Comparison of ENCODE assay signal across 15 mouse cellular contexts in genomic region chr2:25172629-25173028, GRCm38 (mm10). TPM values are rescaled to one million over a fixed set of nuclear protein-coding genes. Genes with fewer than 3 reads are reported as not detected.
DNase-seq lines count a peak whose midpoint lies in the region; ATAC-seq and TF ChIP-seq lines count a peak whose summit lies in the region.
"Had no signal": no experiment of that assay in that cellular context is flagged by ENCODE, and none has a peak within 500 bp of the region (broad histone marks: within the 10 kb centered on the region; RNA-seq: fewer than 3 reads in every experiment).

No protein-coding gene starts in this region.

- peaks cover 5% of the 10 kb centered on the region; the same call in 1 of the 2 replicates for H3K27me3 ChIP-seq in kidney, embryonic 15.5 days
- H3K27me3 ChIP-seq in G1E (ENCODE audit: insufficient read depth, low read length), result peaks cover 55% of the 10 kb centered on the region
- H3K27me3 ChIP-seq: forebrain, embryonic 12.5 days had no signal

- 47% methylated on average over 8 of the region's 8 CpGs for WGBS in kidney, embryonic 15.5 days

- H3K4me3 ChIP-seq in kidney, embryonic 15.5 days (replicated peaks), result no peak overlapping the region
- no peak overlapping the region; the same call in 1 of the 2 replicates for H3K4me3 ChIP-seq in G1E (ENCODE audit: low read depth, low read length)
- H3K4me3 ChIP-seq: forebrain, embryonic 12.5 days; heart, adult 2 months had no signal

- peak overlapping the region; percentile 10; the same call in 1 of the 2 replicates for H3K27ac ChIP-seq in kidney, embryonic 15.5 days
- H3K27ac ChIP-seq: forebrain, embryonic 12.5 days; heart, adult 2 months had no signal

- no peak for DNase-seq in kidney, postnatal 36 days
- no peak for DNase-seq in G1E (ENCODE audit: low spot score)
- no peak for DNase-seq in right cerebral cortex, postnatal 14 days
- no peak for DNase-seq in yolk sac, embryonic 10.5 days (ENCODE audit: low spot score)
- no peak for DNase-seq in ovary, postnatal 36 days (ENCODE audit: low spot score)
- DNase-seq: layer of hippocampus, adult 9-11 months; lung, embryonic 14.5 days; right cerebral cortex, adult 18-20 months; thymus, adult 2 months had no signal

- H3K4me1 ChIP-seq in kidney, embryonic 15.5 days, result peaks cover 82% of the 10 kb centered on the region
- peaks cover 61% of the 10 kb centered on the region for H3K4me1 ChIP-seq in G1E (ENCODE audit: insufficient read depth, low read depth, low read length)

- H3K9ac ChIP-seq in kidney, embryonic 15.5 days, result no peak overlapping the region
- H3K9ac ChIP-seq: forebrain, embryonic 12.5 days; lung, embryonic 14.5 days had no signal

- no peak for TF ChIP-seq CTCF in G1E (IDR thresholded peaks at IDR 0.05; ENCODE audit: low read depth, low read length)

- no peak for ATAC-seq in kidney, embryonic 15.5 days (replicated peaks; ENCODE audit: low FRiP score)
- ATAC-seq in G1E (ENCODE audit: extremely low read depth, insufficient number of reproducible peaks, low FRiP score, poor library complexity, severe bottlenecking), result 0 out of 2 replicates have a peak, but pooled peaks have one; percentile 34
- peak; percentile 65 for ATAC-seq in granulocyte monocyte progenitor cell, adult 5-6 weeks (replicated peaks; ENCODE audit: poor library complexity, severe bottlenecking)
- peak; percentile 67 for ATAC-seq in megakaryocyte, adult 5-6 weeks (ENCODE audit: poor library complexity, severe bottlenecking)

- H3K36me3 ChIP-seq in kidney, embryonic 15.5 days, result no peaks in the 10 kb centered on the region
- no peaks in the 10 kb centered on the region for H3K36me3 ChIP-seq in G1E (replicated peaks)
- H3K36me3 ChIP-seq: forebrain, embryonic 12.5 days had no signal

- H3K4me2 ChIP-seq in kidney, embryonic 15.5 days, result no peak overlapping the region
- H3K4me2 ChIP-seq: forebrain, embryonic 12.5 days; lung, embryonic 14.5 days had no signal

- no peaks in the 10 kb centered on the region for H3K9me3 ChIP-seq in kidney, embryonic 15.5 days (replicated peaks)
- no peaks in the 10 kb centered on the region for H3K9me3 ChIP-seq in G1E (replicated peaks)
- H3K9me3 ChIP-seq: forebrain, embryonic 12.5 days had no signal

RNA-seq across cellular contexts. Expression of gene Nrarp, which starts 7.9 kb away (rescaled TPM):
- 21.8 and 23.7 TPM in 2 replicates for polyA plus RNA-seq in kidney, embryonic 15.5 days (2015; fragmentation: Nextera tagmentation; extraction: Ambion mirVana)
- not detected in 2 replicates for total RNA-seq in G1E (2014; fragmentation: Nextera tagmentation)
- 0.16 TPM in 1 of 2 replicates, not detected in the other for total RNA-seq in G1E (2017)
- polyA plus RNA-seq in G1E (2012), result not detected in 2 replicates
- total RNA-seq in granulocyte monocyte progenitor cell, adult 5-6 weeks (2014; fragmentation: Nextera tagmentation), result 0.62 TPM in 1 of 2 replicates, not detected in the other
- 0.39 and 0.72 TPM in 2 replicates for total RNA-seq in granulocyte monocyte progenitor cell, adult 5-6 weeks (2017)
- 1.1 TPM in 1 of 2 replicates, not detected in the other for total RNA-seq in megakaryocyte, adult 5-6 weeks (2015)
- 0.22 and 0.28 TPM in 2 replicates for total RNA-seq in megakaryocyte, adult 5-6 weeks (2017)

RNA-seq across cellular contexts. Expression of gene Tor4a, which starts 24.1 kb away (rescaled TPM):
- 11.7 and 14.1 TPM in 2 replicates for polyA plus RNA-seq in kidney, embryonic 15.5 days (2015; fragmentation: Nextera tagmentation; extraction: Ambion mirVana)
- total RNA-seq in G1E (2014; fragmentation: Nextera tagmentation) (13.3 and 17.2 TPM in 2 replicates), G1E (2017) (33.2 and 33.8 TPM in 2 replicates)
- polyA plus RNA-seq in G1E (2012), result 10.8 and 12.3 TPM in 2 replicates
- 14.6 and 20.2 TPM in 2 replicates for total RNA-seq in granulocyte monocyte progenitor cell, adult 5-6 weeks (2014; fragmentation: Nextera tagmentation)
- total RNA-seq in granulocyte monocyte progenitor cell, adult 5-6 weeks (2017), result 14.7 and 16.4 TPM in 2 replicates
- 17.4 and 19.7 TPM in 2 replicates for total RNA-seq in megakaryocyte, adult 5-6 weeks (2015)
- 25.1 and 29.6 TPM in 2 replicates for total RNA-seq in megakaryocyte, adult 5-6 weeks (2017)

RNA-seq across cellular contexts. Expression of gene Nelfb, which starts 38.7 kb away (rescaled TPM):
- polyA plus RNA-seq in kidney, embryonic 15.5 days (2015; fragmentation: Nextera tagmentation; extraction: Ambion mirVana), result 114 and 124 TPM in 2 replicates
- total RNA-seq in G1E (2014; fragmentation: Nextera tagmentation), result 30.6 and 80.7 TPM in 2 replicates
- total RNA-seq in G1E (2017), result 54.6 and 60.9 TPM in 2 replicates
- 26.9 and 27.0 TPM in 2 replicates for polyA plus RNA-seq in G1E (2012)
- 58.5 and 79.5 TPM in 2 replicates for total RNA-seq in granulocyte monocyte progenitor cell, adult 5-6 weeks (2014; fragmentation: Nextera tagmentation)
- total RNA-seq in granulocyte monocyte progenitor cell, adult 5-6 weeks (2017), result 33.7 and 81.1 TPM in 2 replicates
- total RNA-seq in megakaryocyte, adult 5-6 weeks (2015), result 21.4 and 23.8 TPM in 2 replicates
- 30.1 and 36.5 TPM in 2 replicates for total RNA-seq in megakaryocyte, adult 5-6 weeks (2017)

RNA-seq across cellular contexts. Expression of gene Stpg3, which starts 41.8 kb away (rescaled TPM):
- 0.23 and 0.55 TPM in 2 replicates for polyA plus RNA-seq in kidney, embryonic 15.5 days (2015; fragmentation: Nextera tagmentation; extraction: Ambion mirVana)
- not detected in 2 replicates for total RNA-seq in G1E (2014; fragmentation: Nextera tagmentation)
- total RNA-seq in G1E (2017), result not detected in 2 replicates
- not detected in 2 replicates for polyA plus RNA-seq in G1E (2012)
- not detected in 2 replicates for total RNA-seq in granulocyte monocyte progenitor cell, adult 5-6 weeks (2014; fragmentation: Nextera tagmentation)
- total RNA-seq in granulocyte monocyte progenitor cell, adult 5-6 weeks (2017), result not detected in 2 replicates
- total RNA-seq in megakaryocyte, adult 5-6 weeks (2015), result not detected in 2 replicates
- total RNA-seq in megakaryocyte, adult 5-6 weeks (2017), result not detected in 2 replicates
- total RNA-seq: heart, adult 2 months; MEL had no signal
- polyA plus RNA-seq: forebrain, embryonic 12.5 days; heart, adult 2 months; lung, embryonic 14.5 days had no signal

RNA-seq across cellular contexts. Expression of gene Fam166a, which starts 45.9 kb away (rescaled TPM):
- 1.4 and 1.9 TPM in 2 replicates for polyA plus RNA-seq in kidney, embryonic 15.5 days (2015; fragmentation: Nextera tagmentation; extraction: Ambion mirVana)
- not detected in 2 replicates for total RNA-seq in G1E (2014; fragmentation: Nextera tagmentation)
- not detected in 2 replicates for total RNA-seq in G1E (2017)
- polyA plus RNA-seq in G1E (2012), result 0.20 TPM in 1 of 2 replicates, not detected in the other
- not detected in 2 replicates for total RNA-seq in granulocyte monocyte progenitor cell, adult 5-6 weeks (2014; fragmentation: Nextera tagmentation)
- total RNA-seq in granulocyte monocyte progenitor cell, adult 5-6 weeks (2017), result not detected in 2 replicates
- total RNA-seq in megakaryocyte, adult 5-6 weeks (2015), result 0.20 and 0.57 TPM in 2 replicates
- total RNA-seq in megakaryocyte, adult 5-6 weeks (2017), result not detected in 2 replicates
- total RNA-seq: heart, adult 2 months had no signal
